Mouse (Mus musculus) inflammation-experienced regulatory T-cells (primary cell): ENCODE measurements around the gene Zfp1. TPM values are rescaled to one million over a fixed set of nuclear protein-coding genes. Genes with fewer than 3 reads are reported as not detected.

Experiments used
- polyA plus RNA-seq, 2 experiments: library from polyadenylated mRNA; unstranded; fragments of 100-300 nt; shearing (Covaris generic); gene quantifications; one replicate each; pipeline ENCODE4 v1.2.1; 2017

Zfp1 gene
- polyA plus RNA-seq: 10 to 100 TPM; 39.3 to 42.1 TPM

GRCm38 (mm10) chr8:111643264-111644141 lies at the start of gene Zfp1:
Gene Zfp1 (plus strand): TSS chr8:111643401.

GRCm38 (mm10) chr8:111630105-111630521 lies 13.1 kb upstream of the Zfp1 start, which contains the start of gene Ldhd:
Gene Ldhd (minus strand): TSS chr8:111630374.

GRCm38 (mm10) chr8:111690960-111691445 lies 47.8 kb downstream of the Zfp1 start, which contains the start of gene Ctrb1:
Gene Ctrb1 (minus strand): TSS chr8:111691010.

Other genes starting within 250 kb of the Zfp1 start
- not detected for gene Fa2h, start 249.6 kb upstream of the Zfp1 start, polyA plus RNA-seq
- 10 to 100 TPM in 1 of 2 experiments, 1 to 10 TPM in 1; 4.8 to 11.2 TPM for gene Wdr59, start 121.3 kb upstream of the Zfp1 start, polyA plus RNA-seq
- 100 to 1,000 TPM; 160 to 291 TPM for gene Znrf1, start 107.3 kb upstream of the Zfp1 start, polyA plus RNA-seq
- gene Ldhd, start 13.0 kb upstream of the Zfp1 start, polyA plus RNA-seq: 1 to 10 TPM; 1.1 to 2.0 TPM
- gene Ctrb1, start 47.6 kb downstream of the Zfp1 start, polyA plus RNA-seq: 1 to 10 TPM in 1 of 2 experiments, not detected in 1; 1.5 TPM
- 1 to 10 TPM; 2.3 to 9.2 TPM for gene Bcar1, start 100.4 kb downstream of the Zfp1 start, polyA plus RNA-seq
- 100 to 1,000 TPM in 1 of 2 experiments, 10 to 100 TPM in 1; 85.8 to 104 TPM for gene Cfdp1, start 210.9 kb downstream of the Zfp1 start, polyA plus RNA-seq
- gene Tmem170, start 233.3 kb downstream of the Zfp1 start, polyA plus RNA-seq: 1 to 10 TPM; 1.2 to 1.7 TPM